Mouse (Mus musculus): ENCODE data around the gene Slc25a44.
"Not testable (repeated sequence)": the region's sequence is repeated elsewhere in the genome, so short reads cannot be mapped to it uniquely, and the experiment has no call there.

The Slc25a44 gene

DNA sequence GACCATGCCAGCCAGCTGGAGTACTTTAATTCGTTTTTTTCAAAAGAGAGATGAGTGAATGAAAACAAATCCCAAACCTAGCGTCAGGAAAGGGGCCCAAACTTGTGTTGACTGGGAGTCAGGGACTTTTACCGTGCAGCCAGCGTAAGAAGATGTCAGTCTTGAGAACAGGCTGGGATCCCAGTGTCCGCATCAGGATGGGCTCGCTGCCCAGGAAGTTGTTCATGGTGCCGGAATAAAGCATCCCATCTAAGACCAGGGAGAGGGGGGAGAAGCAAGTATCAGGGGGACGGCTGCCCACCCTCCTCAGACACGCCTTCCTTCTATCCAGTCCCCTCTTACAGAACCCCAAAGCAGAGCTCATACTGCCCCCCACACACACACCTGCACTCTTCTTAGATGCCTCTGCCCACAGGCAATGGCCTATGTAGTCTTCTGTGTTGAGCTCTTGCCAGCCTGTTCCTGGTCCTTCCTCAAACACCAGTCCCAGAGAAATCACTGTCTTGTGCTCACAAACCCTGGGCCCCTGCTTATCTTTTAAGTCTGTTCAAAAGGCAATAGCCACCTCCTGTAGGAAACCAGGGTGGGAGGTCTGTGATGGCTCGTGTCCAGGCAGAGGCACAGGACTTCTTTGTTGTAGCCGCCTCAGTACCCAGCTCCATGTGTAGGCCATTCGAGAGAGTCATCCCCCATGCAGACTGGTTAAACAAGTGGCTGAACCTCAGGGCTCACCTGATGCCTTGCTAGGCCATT lies 25.6 kb upstream of the Slc25a44 start:
- DNase-seq (ENCODE audit: low spot score in 2 of 2) = no peak

GRCm38 (mm10) chr3:88449395-88450023 lies 24.6 kb upstream of the Slc25a44 start:
- no peak for DNase-seq (ENCODE audit: low spot score in 2 of 2)

DNA sequence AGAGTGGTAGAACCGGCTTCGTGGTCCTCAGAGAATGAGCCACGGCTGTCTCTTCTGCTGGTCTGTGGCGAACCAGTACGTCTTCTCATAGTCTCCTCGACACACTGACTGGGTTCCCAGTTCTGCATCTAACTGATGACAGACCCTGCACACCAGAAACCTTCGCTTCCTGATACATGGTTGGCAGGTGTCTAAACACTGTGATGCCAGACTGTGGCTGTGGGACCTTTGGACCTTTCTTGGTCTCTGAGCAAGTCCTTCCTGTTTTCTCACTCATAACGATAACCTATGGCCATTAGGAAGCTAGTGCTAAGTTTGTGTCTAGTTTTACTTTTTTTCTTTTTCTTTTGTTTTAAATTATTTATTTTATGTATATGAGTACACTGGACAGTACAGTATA lies 23.5 kb upstream of the Slc25a44 start:
- DNase-seq (ENCODE audit: low spot score in 2 of 2) = no peak

GRCm38 (mm10) chr3:88447676-88448183 lies 22.8 kb upstream of the Slc25a44 start:
- DNase-seq (ENCODE audit: low spot score in 2 of 2) = no peak

- no peak for DNase-seq (ENCODE audit: low spot score in 2 of 2)
Measured at GRCm38 (mm10) chr3:88446471-88447123, 21.7 kb upstream of the Slc25a44 start.

DNA sequence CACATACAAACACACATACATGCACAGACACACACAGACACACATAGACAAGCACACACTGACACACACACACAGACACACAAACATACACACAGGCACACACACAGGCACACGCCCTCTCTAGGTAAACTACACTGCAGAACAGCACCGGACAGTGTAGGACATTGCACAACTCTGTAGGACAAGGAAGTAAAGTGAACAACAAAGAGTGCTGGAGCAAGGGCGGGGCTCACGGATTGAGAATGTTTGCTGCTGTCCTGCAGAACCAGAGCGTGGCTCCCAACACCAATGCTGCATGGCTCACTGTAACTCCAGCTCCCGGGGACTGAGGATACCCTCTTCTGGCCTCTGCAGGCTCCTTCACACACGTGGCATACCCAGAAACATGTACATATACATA lies 17.9 kb upstream of the Slc25a44 start:
- DNase-seq (ENCODE audit: low spot score in 2 of 2) = peak in 1 of 2 experiments; percentile 63

DNA sequence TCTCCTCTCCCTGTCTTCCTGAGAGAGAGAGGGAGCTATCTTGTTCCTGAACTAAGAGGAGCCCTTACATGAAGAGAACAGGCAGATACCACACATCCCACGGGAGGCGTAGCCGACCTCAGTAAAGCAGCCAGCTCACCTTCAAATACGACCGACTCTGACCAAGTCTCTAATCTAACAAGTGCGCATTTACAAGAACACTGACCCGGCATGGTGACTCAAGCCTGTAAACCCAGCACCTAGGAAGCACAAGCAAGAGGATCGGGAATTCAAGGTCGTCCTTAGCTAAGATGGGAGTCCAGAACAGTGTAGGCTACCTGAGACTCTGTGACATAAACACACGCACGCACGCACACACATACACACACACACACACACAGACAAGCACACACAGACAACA lies 17.5 kb upstream of the Slc25a44 start:
- no peak for DNase-seq (ENCODE audit: low spot score in 2 of 2)

GRCm38 (mm10) chr3:88440500-88441381 lies 15.8 kb upstream of the Slc25a44 start:
- DNase-seq (ENCODE audit: low spot score in 2 of 2) = no peak

DNA sequence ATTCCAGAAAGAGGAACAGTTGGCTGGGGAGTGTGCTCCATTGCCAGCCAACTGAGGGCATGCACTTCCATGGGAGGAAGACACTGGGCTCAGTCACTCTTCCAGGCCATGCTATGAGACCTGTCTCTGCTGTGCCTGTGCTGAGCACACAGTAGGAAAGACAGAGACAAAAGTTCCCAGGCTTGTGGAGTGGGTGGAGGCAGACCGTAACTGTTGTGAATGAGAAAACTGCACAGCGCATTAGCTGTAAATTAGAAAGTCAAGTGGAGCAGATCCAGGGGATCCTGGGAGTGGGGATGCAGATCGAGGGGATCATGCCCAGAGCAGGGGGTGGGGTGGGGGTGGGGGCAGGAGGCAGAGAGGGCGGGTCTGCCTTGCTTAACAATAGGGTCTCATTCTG lies 14.6 kb upstream of the Slc25a44 start:
- no peak for DNase-seq (ENCODE audit: low spot score in 2 of 2)

GRCm38 (mm10) chr3:88437454-88437853 lies 12.5 kb upstream of the Slc25a44 start:
- DNase-seq (ENCODE audit: low spot score in 2 of 2) = no peak

- DNase-seq (ENCODE audit: low spot score in 2 of 2) = no peak
Measured at GRCm38 (mm10) chr3:88436395-88437201, 11.7 kb upstream of the Slc25a44 start.

GRCm38 (mm10) chr3:88435515-88435914 lies 10.6 kb upstream of the Slc25a44 start:
- DNase-seq (ENCODE audit: low spot score in 2 of 2) = no peak

DNA sequence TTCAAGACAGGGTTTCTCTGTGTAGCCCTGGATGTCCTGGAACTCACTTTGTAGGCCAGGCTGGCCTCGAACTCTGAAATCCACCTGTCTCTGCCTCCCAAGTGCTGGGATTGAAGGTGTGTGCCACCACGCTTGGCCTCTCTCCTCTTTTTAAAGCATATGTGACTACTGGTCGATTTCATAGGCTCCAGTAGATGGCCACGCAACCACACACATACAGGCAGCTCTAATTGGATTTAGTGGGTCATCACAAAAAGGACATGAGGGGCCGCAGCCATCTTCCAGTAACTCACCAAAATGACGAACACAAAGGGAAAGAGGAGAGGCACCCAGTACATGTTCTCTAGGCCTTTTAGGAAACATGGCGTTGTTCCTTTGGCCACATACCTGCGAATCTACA lies 3.7 kb upstream of the Slc25a44 start:
- DNase-seq (ENCODE audit: low spot score in 2 of 2) = not testable (repeated sequence)

DNA sequence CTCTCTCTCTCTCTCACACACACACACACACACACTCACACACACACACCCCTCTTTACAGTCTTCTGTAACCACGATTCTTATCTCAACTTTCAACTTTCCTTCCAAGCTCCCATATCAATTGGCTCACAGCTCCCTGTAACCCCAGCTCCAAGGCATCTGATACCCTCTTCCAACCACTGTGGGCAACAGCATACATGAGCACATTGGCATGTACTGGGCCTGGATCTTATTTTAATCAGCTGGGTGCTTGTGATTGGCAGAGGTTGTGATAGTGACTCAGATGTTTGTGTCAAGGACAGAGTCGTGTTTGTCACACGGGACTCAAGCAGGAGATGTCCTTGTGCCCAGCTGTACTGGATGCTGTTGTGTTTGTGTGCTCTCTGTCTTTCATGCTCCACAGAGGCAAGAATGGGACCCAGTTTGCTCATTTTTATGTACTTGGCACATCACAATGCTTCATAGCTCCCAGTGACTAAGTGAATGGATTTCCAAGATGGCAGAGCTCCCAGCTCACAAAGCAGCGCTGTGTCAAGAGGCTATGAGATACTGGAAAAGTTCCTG lies 2.5 kb upstream of the Slc25a44 start:
- DNase-seq (ENCODE audit: low spot score in 2 of 2) = no peak

- DNase-seq (ENCODE audit: low spot score in 2 of 2) = no peak
Measured at GRCm38 (mm10) chr3:88425708-88426420, 925 bp upstream of the Slc25a44 start.

- no peak for DNase-seq (ENCODE audit: low spot score in 2 of 2)
Measured at GRCm38 (mm10) chr3:88425330-88425689, 371 bp upstream of the Slc25a44 start.

DNA sequence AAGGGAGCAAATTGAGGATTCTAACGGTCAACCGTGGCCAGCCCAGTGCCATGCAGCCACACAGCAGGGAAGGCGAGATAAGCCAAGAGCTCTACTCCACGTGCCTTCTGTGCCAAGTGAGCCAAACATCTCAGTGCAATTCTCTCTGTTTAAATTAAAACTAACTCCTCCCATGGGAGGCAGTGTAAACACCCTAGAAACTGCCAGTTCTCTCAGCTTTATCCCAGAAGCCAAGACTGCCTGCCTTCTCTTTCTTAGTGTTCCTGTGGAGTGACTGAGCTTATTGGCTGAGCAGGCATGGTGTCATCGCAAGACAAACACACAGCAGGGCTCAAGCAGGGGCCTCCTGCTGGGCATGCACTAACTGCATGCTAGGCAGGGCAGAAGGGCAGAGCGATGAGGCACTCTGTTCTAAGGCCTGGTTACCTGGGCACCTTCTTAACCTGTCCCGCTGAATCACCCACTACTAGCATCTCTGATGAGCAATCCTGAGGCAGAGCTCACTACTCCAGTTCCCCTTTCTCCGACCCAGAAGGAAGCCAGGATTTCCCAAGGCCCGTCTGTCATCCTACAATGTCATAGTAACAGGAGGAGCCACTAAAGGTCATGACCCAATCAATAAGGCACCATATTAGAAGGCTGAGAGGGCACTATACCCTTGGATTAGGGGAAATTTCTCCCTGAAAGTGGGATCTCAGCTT lies 2.8 kb downstream of the Slc25a44 start:
- DNase-seq (ENCODE audit: low spot score in 2 of 2) = no peak

DNA sequence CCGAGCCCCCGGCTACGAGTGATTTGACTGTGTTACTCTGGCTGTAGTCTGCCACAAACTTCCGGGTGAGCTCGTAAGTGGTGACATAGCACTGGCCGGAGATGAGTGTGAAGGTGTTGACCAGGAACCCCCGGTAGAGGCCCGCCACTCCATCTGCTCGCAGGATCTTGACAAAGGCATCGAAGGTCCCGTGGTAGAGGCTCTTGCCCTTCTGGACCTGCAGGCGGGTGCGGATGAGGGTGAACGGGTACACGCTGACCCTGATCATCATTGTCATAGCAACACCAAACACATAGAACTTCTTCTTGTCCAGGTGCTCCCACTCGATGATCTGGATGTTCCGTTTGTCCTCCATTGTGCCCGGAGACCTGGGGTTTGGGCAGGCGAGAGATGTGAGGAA lies 4.2 kb downstream of the Slc25a44 start:
- no peak for DNase-seq (ENCODE audit: low spot score in 2 of 2)

DNA sequence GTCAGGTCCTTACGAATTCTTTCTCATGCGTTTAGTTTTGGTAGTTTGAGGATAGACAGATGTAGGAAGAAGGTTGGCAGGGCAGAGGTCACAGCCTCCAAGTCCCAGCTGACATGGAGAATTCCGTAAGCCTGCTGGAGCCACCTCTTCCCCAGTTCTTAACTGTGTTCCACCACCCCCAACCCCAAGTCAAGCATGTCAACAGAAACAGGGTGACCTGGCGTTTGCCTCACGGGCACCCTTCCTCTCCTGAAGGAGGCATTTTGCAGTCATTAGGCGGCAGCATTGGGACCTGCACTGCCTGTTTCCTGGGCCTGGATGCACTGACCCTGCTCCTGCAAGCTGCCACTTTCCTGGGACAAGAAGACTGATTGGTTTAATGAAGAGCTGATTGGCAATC lies 6.9 kb downstream of the Slc25a44 start:
- no peak for DNase-seq (ENCODE audit: low spot score in 2 of 2)

Data from urinary bladder, adult 18-20 months (tissue).